Mouse (Mus musculus) heart, postnatal 25 days (tissue): Measurements from ENCODE around the gene Capn11. TPM values are rescaled to one million over a fixed set of nuclear protein-coding genes. Genes with fewer than 3 reads are reported as not detected.

Source experiments
- DNase-seq: peaks from one replicate; pipeline ENCODE4 v3.0.0; 2022; ENCODE audit warnings: low spot score
- intact Hi-C: fragments of 180-260 bp; cut with DNase I; formaldehyde crosslinking; loops from one replicate; pipeline ENCODE4 v1.15.1; 2025
- total RNA-seq, 2 experiments: library from RNA; stranded (reverse); gene quantifications; 2 replicates each; pipeline ENCODE4 v1.2.3; 2021

Gene Capn11
- total RNA-seq, 2 experiments from 2014 or later: not detected

DNA sequence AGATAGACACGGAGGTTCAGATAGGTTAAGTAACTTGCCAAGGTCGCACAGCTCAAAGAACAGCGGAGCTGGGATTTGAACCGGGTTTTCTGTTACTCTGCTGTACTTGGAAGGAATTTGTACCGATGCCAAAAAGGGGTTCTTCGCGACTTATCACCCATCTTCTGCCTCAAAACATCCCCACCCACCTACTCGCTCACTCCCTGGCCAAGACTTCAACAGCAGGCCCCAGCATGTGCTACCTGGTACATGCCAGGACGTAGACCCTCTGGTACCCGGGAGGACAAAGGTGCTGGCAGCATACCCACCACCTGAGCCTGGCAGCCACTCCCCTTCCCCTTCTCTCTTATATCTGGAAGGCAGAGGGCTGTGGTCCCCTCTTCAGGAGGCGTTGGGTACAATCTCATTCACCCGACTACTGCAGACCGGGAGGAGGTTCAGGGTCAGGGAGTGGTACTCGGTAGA is 25.6 kb upstream of the Capn11 start:
- DNase-seq: no peak
- intact Hi-C loops: no loop called here

DNA sequence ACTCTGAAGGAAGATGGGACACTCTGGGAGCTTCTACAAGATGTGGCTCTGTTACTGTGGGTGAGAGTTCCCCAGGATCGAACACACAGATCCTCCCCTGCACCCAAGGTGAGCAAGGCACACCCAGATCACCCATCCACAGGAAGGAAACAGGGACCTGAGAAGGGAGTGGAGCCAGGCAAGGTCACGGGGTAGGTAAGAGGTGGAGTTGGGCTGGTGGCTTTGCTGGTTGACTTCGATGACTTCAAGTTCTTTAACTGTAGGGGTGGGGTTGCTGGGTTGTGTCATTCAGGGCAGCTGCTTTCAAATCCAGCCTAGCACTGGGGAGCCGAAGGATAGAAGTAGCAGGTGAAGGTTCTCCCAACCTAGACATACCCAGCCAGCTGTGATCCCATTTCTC is 23.7 kb upstream of the Capn11 start:
- no peak for DNase-seq
- intact Hi-C loops: no loop called here

DNA sequence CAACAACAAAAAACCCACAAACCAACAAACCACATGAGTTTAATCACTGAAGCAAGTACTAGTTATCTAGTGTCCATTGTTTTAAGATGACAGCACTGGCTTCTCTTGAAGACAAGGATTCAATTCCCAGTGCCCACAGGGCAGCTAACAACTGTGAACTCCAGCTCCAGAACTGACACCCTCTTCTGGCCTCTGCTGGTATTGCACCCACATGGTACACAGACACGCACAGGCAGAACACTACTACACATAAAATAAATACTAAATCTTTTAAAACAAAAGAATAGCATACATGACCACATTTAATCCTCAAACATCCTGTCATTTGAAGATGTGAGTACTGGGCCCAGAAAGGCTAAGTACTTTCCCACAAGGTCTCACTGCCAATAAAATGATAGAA is 22.5 kb upstream of the Capn11 start:
- intact Hi-C loops: no loop called here
- DNase-seq: no peak

DNA sequence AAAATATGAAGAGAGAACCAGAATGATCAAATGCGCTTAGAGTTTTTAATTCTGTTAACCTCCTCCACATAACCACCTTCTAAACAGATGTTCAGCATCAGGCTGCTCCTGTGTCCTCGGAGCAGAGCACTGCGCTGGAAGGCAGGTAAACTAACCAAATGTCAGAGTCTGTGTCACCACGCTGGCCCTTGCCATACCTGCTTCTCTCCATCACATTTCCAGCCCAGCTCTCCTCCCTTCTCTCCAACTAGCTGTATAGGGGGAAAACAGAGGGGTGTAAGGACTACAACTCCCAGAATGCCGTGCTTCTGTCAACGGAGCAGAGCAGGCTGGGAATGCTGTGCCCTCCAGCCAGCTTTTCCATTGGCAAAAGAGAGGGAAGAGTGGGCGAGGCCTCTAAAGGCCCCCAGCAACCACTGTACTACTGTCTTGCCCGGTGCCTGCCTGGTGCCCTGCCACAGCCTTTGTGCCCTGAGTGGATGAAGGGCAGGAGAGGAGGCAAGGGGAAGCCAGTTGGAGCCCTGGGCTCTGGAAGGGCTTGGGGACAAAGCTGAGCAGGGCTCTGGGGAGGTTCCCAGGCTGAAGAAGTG is 21.4 kb upstream of the Capn11 start:
- peak; percentile 45 for DNase-seq
- intact Hi-C loops: no loop called here

DNA sequence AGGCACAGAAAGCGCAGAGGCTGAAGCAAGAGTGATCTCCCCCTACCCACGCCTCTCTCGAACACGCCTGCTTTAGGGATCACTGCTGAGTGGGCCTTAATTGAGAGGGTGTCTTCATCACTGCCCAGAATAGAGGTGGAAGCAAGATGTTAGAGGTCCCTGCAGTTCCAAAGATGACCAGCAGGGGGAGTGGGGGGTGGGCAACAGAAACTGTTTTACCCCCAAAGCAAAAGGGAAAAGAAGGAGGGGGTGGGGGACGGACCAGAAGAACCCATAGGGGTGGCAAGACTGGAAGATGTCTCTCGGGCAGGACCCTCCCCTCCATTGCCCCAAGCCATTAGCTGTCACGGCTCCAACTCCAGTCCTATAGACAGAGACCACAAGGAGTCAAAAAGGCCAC is 19.0 kb upstream of the Capn11 start:
- intact Hi-C loops: loop anchor here (1.0 kb wide), 1 partner anchor 40 kb away; no protein-coding TSS in a partner anchor
- DNase-seq: no peak

DNA sequence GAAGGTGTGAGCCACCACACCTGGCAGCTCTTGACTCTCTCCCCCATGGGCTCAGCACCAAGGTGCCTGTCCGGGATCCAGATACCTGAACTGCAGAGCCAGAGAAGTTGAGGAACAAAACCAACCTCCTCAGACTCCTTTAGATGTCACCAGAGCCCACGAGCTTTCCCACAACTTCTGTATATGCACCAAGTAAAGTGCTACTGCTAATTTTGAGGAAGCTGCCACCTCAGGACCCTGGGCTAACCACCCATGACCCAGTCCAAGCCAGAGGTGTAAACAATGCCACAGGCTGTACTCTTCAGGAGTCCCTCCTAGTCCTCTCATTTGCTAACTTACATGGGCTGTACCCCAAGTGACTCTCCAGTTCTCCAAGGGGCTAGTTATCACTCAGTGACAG is 13.5 kb upstream of the Capn11 start:
- DNase-seq: no peak
- intact Hi-C loops: no loop called here

DNA sequence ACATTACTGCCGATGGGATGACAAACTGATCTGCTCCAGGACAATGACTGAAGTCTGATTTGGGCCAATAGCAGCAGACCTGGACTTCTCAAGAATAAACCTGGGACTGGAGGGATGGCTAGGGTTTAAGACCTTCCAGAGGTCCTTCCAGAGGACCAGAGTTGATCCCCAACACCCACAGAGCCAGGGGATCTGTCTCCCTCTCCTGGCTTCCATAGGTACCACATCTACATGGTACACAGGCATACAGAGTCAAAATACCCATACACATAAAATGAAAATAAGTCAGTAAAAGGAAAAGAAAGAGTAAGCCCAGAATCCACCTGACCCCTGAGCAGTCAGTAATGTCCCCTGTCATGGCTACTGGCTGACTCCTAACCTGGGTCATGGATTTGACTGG is 12.7 kb upstream of the Capn11 start:
- DNase-seq: no peak
- intact Hi-C loops: no loop called here

DNA sequence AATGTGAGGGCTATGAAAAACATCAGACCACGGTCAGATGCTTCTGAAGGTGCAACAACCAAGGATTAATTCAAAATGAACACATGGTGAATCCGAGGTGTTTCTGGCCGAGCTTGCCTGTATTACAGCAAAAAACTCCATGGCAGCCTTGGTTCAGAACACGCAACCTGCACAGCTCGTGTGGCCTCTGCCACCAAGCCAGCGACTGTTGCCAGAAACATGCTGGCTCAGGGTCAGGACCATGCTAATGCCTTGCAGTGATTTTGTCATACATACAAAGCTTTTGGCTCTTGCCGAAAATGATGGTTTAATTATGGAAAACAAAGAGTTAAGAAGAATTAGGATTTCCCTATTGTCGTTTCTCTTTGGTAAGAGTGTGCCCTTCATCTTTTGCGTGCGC is 8.9 kb upstream of the Capn11 start:
- intact Hi-C loops: no loop called here

DNA sequence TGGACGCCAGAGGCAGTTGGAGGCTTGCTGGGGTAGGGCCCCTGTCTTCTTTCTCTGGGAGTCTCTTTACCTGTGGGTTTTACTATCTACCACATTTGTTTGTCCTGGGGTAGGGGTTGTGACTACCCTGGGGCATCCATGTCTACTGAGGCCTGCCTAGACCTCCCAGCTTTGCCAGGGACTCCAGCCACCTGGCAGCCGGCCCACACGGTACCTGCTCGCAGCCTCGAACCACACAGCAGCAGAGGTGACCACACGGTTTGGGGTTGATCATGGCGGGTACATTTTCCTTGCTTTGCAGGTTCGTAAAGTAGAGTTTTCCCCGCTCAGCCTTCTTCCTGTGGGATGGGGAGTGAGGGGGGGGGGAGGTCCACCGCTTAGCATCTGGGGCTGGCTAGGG is 8.4 kb upstream of the Capn11 start:
- intact Hi-C loops: no loop called here
- DNase-seq: no peak

More for the DNA sequence above, 8.9 kb upstream of the Capn11 start:
- no peak for DNase-seq

DNA sequence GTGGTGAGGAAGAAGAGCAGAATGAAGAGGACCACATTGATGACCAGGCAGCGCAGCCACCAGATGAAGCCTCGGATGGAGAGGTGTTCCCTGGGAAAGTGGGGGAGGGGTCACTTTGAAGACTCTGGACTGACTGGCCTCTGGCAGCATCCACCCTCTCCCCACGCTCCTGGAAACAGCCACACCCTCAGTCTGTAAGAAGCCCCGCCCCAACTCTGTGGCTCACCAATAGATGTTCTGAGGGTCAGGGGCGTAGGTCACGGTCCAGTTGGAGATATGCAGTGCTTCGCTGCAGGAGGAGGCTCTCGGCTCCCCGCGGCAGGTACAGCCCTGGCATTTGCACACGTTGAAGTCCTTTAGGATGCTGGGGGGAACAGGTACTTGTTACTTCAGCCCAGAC is 7.0 kb upstream of the Capn11 start:
- DNase-seq: no peak
- intact Hi-C loops: no loop called here

DNA sequence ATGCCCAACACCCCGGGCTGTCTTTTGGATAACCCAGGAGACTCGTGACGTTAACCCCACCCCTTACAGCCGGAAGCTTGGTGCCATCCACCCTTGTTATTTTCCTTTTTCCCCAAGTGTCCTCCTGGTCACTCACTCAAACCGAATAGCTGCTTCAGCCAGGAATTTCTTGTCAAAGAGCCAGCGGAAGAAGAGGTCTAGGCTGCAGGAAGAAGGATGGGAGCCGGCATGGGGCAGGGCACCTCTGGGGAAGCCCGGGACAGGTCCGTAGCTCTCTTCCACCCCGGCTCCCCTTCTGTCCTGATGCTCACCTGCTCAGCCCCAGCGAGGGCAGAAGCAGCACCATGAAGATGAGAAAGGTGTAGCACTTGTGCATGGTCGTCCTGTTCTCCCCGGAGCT is 5.5 kb upstream of the Capn11 start:
- DNase-seq: no peak
- intact Hi-C loops: no loop called here

DNA sequence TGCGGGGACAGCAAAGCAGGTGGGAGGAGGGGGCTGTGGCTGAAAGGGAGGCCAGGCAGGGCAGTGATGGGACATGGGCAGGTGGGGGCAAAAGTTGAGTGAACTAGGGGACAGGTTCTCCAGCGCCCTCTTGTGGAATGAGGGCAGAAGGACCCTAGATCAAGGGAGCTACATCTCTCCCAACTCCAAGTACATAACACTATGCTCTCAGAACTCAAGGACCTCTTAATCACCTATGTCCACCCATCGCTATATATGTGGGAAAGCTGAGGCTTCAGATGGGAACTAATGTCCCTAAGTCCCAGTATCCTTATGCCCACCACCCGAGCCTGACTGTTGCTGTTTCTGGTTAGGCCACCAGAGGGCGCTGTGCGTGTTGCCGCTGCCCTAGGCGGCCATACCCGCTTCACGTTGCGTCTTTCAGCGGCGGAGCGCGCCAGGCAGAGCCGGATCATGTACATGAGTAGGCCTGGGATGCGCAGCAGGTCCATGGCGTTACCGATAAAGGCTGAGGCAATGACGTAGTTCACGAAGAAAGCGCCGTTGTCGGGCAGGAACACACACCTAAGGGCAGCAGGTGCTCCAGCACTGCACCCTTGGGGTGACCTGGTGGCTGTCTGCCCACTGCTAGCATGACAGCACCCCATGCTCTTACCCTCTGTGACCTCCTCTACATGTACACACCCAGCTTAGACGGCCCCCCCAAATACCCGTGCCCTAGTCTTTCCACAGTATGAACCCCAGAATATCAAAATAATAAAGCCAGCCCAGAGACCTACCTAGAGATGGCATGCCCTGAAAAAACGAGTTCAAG is 4.2 kb upstream of the Capn11 start:
- intact Hi-C loops: loop anchor here (1.0 kb wide), 1 partner anchor 54 kb away; no protein-coding TSS in a partner anchor
- peak; percentile 27 for DNase-seq

DNA sequence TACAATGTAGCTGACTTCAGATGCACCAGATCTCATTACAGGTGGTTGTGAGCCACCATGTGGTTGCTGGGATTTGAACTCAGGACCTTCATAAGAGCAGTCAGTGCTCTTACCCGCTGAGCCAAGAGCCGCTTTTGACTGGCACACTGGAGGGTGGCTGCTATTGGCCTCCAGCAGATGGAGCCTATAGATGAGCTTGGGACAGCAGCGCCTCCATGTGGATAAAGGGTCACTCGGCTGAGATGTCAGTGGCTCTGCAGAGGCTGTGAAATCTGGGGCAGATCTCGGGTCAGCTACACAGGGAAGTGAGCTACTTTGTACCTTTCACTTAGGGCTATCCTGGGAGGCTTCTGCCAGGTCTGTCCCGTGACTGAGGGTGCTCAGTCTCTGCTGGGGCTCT is 3.3 kb downstream of the Capn11 start:
- DNase-seq: no peak
- intact Hi-C loops: no loop called here

DNA sequence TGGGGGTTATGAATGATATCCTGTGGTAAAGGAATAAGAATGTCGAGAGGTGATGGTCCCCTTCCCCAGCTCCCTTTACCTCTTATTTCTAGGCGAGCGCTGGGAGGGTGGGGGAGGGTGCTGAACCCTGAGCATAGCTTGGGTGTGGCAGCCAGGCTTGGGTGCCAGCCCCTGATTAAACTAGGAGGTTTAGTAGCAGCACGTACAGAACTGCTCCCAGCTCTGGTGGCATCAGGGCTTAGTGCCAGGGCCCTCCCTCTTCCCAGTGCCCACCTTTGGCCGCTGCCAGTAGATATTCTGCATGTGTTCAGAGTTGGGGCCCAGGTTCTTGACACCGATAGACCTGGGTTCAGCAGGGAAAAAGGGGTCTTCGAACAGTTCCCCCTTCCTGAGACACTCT is 5.9 kb downstream of the Capn11 start:
- DNase-seq: no peak
- intact Hi-C loops: no loop called here

DNA sequence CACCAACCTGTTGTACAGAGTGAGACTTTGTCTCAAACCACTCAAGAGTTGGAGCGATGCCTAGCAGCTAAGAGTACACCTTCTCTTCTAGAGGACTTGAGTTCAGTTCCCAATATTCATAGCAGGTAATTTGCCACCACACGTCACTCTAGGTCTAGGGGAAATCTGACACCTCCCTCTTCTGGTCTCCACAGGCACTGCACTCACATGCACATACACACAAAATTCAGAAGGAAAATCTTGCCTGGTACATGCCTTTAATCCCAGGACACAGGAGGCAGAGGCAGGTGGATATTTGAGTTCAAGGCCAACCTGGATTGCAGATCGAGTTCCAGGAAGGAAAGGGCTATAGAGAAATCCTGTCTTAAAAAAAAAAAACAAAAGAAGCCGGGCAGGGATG is 14.9 kb downstream of the Capn11 start:
- DNase-seq: no peak
- intact Hi-C loops: loop anchor here (5.0 kb wide), 1 partner anchor 127 kb away; no protein-coding TSS in a partner anchor

DNA sequence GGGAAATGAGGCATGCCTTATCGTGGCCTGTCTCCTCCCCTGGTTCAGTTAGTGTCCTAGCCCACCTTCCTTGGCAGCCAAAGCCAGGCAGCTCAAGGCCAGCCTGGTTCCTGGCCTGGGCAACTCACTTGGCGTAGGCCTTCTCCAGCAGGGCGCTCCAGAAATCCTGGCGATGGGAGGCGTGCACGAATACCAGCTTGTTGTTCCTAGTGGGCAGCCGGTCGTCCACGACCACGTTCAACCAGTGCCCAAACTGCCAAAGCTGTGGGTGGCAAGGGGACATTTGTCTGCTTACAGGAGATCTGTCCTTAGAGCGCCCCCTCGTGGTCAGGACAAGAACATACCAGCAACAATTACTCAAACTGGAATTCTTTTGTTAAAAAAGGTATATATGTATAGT is 16.4 kb downstream of the Capn11 start:
- intact Hi-C loops: loop anchor here (2.0 to 5.0 kb wide), 2 partner anchors 60 to 125 kb away; no protein-coding TSS in a partner anchor

DNA sequence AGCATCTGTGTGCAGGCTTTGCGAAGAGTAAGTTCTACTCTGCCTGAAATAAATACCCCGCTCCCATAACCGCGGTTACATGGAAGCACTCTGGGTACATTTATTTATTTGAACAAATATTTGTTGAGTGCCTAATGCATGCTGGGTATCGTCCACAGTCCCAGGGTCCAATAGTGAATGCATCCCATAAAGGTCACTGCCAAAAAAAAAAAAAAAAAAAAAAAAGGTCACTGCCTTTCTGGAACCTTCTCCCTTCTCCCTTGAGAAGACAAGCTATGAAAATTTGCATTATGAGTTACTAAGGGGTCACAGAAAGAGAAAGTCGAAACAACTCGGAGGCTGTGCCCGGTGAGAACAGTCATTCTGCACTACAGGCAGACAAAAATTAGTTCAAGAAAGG is 17.1 kb downstream of the Capn11 start:
- intact Hi-C loops: loop anchor here (2.0 to 5.0 kb wide), 2 partner anchors 59 to 125 kb away; no protein-coding TSS in a partner anchor
- DNase-seq: no peak

More for the DNA sequence above, 16.4 kb downstream of the Capn11 start:
- no peak for DNase-seq

DNA sequence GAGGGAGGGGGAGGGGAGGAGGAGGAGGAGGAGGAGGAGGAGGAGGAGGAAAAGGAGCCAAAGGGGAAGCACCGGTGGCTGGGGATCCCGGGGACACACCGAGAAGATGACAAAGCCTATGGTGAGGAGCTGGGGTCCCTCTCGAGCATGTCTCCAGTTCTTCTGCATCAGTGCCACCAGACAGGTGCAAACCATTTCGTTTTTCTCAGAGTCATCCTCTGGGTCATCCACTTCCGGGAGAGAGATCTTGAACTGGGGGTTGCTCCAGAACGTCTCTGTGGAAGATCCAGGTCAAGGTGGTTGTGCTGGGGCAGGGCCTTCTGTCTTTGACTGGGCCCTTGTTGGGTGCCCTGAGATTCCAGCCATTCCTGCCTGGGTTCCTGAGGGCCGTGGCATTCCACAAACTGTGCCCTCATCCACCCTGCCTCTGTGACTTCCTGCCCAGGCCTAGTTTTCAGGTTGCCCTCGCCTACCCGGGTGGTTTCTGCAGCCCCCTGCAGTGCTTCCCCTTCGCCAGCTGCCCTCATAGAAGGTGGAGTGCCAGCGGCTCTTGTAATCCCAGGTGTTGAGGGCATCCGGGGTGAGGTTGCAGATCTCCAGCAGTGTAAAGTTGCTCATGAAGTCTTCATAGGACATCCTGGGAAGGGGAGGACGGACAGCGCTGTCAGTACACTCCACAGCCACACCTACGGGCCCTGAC is 20.4 kb downstream of the Capn11 start:
- intact Hi-C loops: no loop called here
- DNase-seq: no peak

DNA sequence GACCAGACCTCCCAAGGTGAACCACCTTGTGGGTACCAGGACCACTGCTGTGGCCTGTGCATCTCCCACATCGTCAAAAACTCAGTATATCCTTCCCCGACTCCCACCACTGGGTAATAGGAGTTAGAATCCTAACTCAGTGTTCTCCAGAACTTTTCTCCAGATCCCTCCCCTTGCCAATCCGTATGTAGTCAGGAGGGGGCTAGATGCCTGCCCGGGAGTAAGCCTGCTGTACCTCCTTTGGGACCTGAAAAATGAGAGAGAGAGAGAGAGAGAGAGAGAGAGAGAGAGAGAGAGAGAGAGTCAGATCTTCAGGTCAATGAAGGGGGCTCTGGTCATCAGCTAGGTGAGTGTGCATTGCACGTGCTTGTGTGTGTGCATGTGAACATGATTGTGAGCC is 25.1 kb downstream of the Capn11 start:
- intact Hi-C loops: loop anchor here (5.0 kb wide), 1 partner anchor 122 kb away; no protein-coding TSS in a partner anchor
- DNase-seq: no peak

DNA sequence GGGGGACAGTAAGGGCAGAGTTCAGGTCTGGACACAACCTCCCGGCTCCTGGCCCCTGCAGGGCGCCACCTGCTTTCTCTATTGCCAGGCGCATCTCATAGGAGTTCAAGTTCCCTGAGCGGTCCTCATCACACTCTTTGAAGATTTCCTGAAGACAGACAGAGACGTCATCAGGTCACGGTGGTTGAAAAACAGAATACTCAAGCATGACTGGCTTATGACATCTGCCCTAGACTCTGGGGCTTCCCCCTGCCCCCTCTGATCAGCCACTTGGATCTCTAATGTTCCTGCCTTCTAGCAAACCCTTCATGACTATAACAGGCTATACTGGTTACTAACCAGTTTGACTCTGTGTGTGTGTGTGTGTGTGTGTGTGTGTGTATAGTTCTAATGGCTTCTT is 27.2 kb downstream of the Capn11 start:
- no peak for DNase-seq
- intact Hi-C loops: loop anchor here (5.0 kb wide), 1 partner anchor 120 kb away; no protein-coding TSS in a partner anchor

DNA sequence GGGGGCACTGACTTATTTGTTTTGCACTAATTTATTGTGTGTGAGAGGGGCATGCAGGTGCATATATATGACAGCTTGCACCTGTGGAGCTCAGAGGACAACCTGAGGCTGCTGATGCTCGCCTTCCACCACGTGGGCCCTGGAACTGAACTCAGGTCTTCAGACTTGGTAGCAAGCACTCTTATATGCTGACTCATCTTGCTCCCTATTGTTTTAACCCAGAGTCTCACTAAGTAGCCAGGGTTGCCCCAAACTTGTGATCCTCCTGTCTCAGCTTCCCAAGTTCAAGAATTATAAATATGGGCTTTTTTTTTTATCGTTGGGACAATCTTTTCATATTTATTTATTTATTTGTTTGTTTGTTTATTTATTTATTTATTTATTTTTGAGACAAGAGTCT is 28.1 kb downstream of the Capn11 start:
- DNase-seq: no peak
- intact Hi-C loops: loop anchor here (5.0 kb wide), 1 partner anchor 119 kb away; no protein-coding TSS in a partner anchor
